Mouse (Mus musculus): ENCODE data around the gene Slc35f4. TPM values are rescaled to one million over a fixed set of nuclear protein-coding genes. Genes with fewer than 3 reads are reported as not detected.
"Not testable (repeated sequence)": the region's sequence is repeated elsewhere in the genome, so short reads cannot be mapped to it uniquely, and the experiment has no call there.

Slc35f4 gene
- polyA plus RNA-seq, 1 experiment from 2014 or later: 29.5 TPM

DNA sequence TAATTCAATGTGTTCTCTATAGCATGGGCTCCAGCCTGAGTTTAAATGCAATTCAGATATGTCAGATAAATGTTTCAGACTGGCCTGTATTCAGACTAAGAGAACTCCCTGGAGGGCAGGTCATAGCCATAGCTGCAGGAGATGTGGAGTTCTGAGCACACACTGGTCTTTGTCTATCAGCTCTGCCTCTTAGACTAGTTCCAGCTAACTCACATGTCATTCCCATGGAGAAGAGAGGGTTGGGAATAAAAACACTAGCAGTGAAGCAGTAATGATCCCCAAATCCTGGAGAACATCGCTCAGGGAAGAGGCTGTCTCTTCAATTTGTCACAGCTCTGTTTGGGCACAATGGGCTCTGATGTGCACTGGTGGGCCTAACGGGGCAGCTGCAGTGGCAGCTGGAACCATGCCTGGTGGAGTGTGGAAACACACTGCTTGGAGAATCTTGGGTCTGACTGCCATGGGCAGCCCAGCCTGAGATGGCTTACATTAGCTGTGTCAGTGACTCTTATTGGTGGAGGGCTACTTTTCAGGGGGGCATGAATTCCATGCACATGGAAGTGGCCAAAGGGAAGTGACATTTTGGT, 223.5 kb downstream of the Slc35f4 start:
- WGBS: 32% methylated on average over 2 of the region's 2 CpGs
- Histone ChIP-seq H3K9me3 (ENCODE audit: control insufficient read depth, low read length) (no peaks in the 10 kb centered on the region), H3K27me3 (replicated peaks; ENCODE audit: control insufficient read depth, insufficient read depth, low read length) (no peaks in the 10 kb centered on the region), H3K36me3 (ENCODE audit: control insufficient read depth, insufficient read depth, low read length) (no peaks in the 10 kb centered on the region), H3K4me3 (ENCODE audit: low read length) (no peak overlapping the region), H3K4me1 (ENCODE audit: control insufficient read depth, insufficient read depth, low read depth, low read length) (no peaks in the 10 kb centered on the region), H3K4me2 (ENCODE audit: low read length) (no peak overlapping the region), H3K9ac (ENCODE audit: low read depth, low read length) (no peak overlapping the region), H3K27ac (ENCODE audit: low read depth, low read length) (no peak overlapping the region)
- ATAC-seq: peak; percentile 50

DNA sequence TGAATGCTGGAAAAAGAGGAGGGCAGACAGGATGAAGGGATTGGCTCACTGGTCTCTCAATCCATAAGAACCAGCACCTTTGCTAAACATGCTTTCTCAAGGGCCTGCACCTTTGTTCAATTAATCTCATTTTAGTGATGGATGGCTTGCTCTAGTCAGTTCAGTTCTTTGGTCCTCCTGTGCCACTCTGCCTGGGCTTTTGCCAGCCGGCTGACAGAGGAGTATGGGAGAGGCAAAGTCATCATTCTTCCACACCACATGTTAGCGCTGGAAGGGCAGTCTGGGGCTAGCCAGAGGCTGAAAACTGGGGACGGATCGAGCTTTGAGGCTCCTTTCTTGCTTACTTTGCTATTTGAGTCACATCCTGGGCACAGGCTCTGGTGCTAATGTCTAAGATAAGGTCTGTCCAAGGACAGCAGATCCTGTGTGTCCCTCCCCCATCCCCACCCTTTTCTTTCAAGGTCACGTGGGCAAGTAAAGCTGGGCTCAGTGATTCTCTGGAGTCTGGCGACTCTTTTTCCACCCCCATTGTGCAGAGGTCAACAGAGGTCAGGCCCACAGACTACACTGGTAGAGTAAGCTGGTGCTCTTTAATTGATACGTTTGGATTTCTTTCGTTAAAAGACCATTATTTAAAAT, 224.7 kb downstream of the Slc35f4 start:
- Histone ChIP-seq H3K4me3 (ENCODE audit: low read length) (no peak overlapping the region), H3K27ac (ENCODE audit: low read depth, low read length) (no peak overlapping the region), H3K9me3 (ENCODE audit: control insufficient read depth, low read length) (no peaks in the 10 kb centered on the region), H3K27me3 (replicated peaks; ENCODE audit: control insufficient read depth, insufficient read depth, low read length) (no peaks in the 10 kb centered on the region), H3K4me1 (ENCODE audit: control insufficient read depth, insufficient read depth, low read depth, low read length) (no peaks in the 10 kb centered on the region), H3K4me2 (ENCODE audit: low read length) (no peak overlapping the region), H3K36me3 (ENCODE audit: control insufficient read depth, insufficient read depth, low read length) (no peaks in the 10 kb centered on the region), H3K9ac (ENCODE audit: low read depth, low read length) (no peak overlapping the region)
- WGBS: 31% methylated on average over 8 of the region's 8 CpGs
- ATAC-seq: peak; percentile 41; the same call in 1 of the 2 replicates

DNA sequence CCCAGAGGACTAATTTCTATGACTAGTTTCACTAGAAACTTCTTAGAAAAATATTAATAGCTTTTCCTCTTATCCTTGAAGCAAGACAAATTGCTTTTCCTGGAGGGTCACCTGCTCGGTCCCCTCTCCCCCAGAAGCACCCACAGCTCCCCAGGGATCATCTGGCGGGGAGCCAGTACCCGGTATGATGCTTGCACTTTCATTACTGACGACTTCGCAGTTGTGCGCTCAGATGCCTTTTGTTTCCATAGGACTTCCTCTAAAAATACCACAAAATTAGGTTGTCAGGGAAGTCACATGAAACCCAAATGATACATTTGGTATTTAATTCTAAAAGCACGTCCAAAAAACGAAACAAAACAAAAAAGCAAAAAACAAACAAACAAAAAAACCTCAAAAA, 225.5 kb downstream of the Slc35f4 start:
- Histone ChIP-seq H3K36me3 (ENCODE audit: control insufficient read depth, insufficient read depth, low read length) (no peaks in the 10 kb centered on the region), H3K9me3 (ENCODE audit: control insufficient read depth, low read length) (no peaks in the 10 kb centered on the region), H3K27ac (ENCODE audit: low read depth, low read length) (no peak overlapping the region), H3K9ac (ENCODE audit: low read depth, low read length) (no peak overlapping the region), H3K27me3 (replicated peaks; ENCODE audit: control insufficient read depth, insufficient read depth, low read length) (no peaks in the 10 kb centered on the region), H3K4me1 (ENCODE audit: control insufficient read depth, insufficient read depth, low read depth, low read length) (no peaks in the 10 kb centered on the region), H3K4me3 (ENCODE audit: low read length) (no peak overlapping the region), H3K4me2 (ENCODE audit: low read length) (no peak overlapping the region)
- no peak for ATAC-seq
- WGBS: 47% methylated on average over 8 of the region's 8 CpGs

DNA sequence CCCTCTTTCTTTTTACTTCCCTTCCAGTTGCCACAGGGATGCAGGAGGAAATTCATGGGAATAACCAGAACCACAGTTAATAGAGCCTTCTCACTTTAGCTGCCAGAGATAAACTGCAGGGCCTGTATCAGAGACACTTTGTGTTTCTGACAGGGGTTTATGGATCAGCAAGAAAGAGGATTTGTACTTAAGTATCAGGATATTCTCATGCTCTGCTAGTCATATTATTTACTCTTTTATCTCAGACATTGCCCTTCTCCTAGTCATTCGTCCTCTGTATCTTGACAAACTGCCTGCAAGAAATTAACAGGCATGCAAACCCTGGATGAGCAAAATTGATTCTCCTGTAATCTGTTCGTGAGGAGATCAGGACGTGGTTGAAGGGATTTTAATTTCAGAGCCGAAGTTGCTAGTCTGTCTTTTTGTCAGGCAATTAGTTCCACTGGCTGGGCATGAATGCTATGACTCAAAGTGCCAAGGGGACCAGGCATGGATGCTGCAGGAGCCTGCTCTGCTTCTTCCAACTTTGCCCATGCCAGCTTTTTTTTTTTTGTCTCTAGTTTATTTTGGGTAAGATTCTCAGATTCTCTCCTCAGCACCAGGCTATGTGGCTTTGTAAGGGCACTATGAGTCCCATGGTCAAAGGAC, 231.9 kb downstream of the Slc35f4 start:
- H3K9ac ChIP-seq (ENCODE audit: low read depth, low read length): no peak overlapping the region
- H3K4me3 ChIP-seq (ENCODE audit: low read length): no peak overlapping the region
- H3K27ac ChIP-seq (ENCODE audit: low read depth, low read length): peak overlapping the region; percentile 59
- H3K4me1 ChIP-seq (ENCODE audit: control insufficient read depth, insufficient read depth, low read depth, low read length): peaks cover 3% of the 10 kb centered on the region; the same call in 1 of the 2 replicates
- H3K9me3 ChIP-seq (ENCODE audit: control insufficient read depth, low read length): no peaks in the 10 kb centered on the region
- H3K36me3 ChIP-seq (ENCODE audit: control insufficient read depth, insufficient read depth, low read length): no peaks in the 10 kb centered on the region
- 16% methylated on average over 4 of the region's 4 CpGs for WGBS
- peak; percentile 94 for ATAC-seq
- H3K27me3 ChIP-seq (replicated peaks; ENCODE audit: control insufficient read depth, insufficient read depth, low read length): no peaks in the 10 kb centered on the region
- H3K4me2 ChIP-seq (ENCODE audit: low read length): no peak overlapping the region

DNA sequence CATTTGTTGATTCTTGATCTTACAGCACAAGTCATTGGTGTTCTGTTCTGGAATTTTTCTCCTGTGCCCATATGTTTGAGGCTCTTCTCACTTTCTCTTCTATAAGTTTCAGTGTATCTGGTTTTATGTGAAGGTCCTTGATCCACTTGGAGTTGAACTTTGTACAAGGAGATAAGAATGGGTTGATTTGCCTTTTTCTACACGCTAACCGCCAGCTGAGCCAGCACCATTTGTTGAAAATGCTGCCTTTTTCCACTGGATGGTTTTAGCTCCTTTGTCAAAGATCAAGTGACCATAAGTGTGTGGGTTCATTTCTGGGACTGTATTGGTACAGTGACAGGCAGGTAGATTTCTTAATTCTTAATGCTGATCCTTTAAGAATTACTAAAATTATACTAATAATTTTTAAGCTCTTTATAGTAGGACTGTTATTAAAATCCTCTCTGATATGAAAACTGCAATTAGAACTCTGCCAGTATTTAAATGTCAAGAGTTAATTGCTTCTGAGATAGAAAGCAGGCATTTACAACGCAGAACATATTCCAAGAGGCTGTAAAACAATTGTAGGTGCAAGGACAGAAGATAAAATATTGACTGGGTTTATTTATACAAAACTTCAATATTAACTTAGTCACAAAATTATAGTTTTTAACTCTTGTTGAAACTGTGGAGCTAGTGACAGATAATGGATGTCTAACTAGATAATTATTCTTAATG, 235.7 kb downstream of the Slc35f4 start:
- 85% methylated on average over 3 of the region's 3 CpGs for WGBS

DNA sequence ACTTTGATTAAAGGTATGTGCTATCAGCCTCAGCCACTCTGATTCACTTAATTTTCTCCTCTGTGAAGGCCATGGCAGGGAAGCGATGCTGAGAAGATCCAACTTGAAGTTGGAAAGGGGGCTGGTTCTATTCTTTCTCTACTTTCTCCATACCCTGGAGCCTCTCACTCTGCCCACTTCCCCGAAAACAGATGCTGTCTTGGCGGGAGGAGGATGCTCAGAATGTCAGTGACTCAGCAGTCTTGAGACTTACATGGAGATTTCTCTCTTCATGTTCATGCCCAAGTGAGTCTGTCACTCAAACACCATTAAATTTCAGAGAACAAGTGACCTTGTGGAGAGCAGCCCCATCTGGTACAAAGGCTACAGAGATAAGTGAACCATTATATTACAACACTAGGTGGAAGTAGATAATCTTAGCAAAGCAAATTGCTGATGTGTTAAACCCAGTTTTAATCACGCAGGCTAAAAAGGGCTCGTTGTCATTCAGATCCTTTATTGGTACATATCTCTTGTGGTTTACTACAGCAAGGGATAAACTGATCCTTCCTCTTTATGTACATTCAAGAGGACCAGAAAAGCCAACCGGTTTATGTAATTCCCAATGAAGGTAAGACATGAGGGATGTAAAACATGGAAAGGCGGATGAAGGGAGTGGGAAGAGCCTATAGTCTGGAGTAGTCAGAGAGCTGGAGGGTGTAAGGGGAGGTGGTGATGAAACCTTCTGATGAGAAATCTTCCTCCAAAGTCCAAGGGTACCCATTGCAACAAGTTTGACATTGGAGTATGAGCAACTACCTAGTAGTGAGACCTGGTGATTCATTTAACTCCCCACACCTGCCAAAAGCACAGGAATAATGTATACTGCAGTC, 241.8 kb downstream of the Slc35f4 start:
- Histone ChIP-seq H3K36me3 (ENCODE audit: control insufficient read depth, insufficient read depth, low read length) (no peaks in the 10 kb centered on the region), H3K27ac (ENCODE audit: low read depth, low read length) (no peak overlapping the region), H3K9ac (ENCODE audit: low read depth, low read length) (no peak overlapping the region), H3K4me1 (ENCODE audit: control insufficient read depth, insufficient read depth, low read depth, low read length) (no peaks in the 10 kb centered on the region), H3K4me2 (ENCODE audit: low read length) (no peak overlapping the region), H3K9me3 (ENCODE audit: control insufficient read depth, low read length) (no peaks in the 10 kb centered on the region), H3K27me3 (replicated peaks; ENCODE audit: control insufficient read depth, insufficient read depth, low read length) (no peaks in the 10 kb centered on the region), H3K4me3 (ENCODE audit: low read length) (no peak overlapping the region)
- ATAC-seq: no peak
- 84% methylated on average over 7 of the region's 7 CpGs for whole genome bisulfite sequencing

More for the DNA sequence above, 235.7 kb downstream of the Slc35f4 start:
- H3K27me3 ChIP-seq (replicated peaks; ENCODE audit: control insufficient read depth, insufficient read depth, low read length): no peaks in the 10 kb centered on the region
- H3K9ac ChIP-seq (ENCODE audit: low read depth, low read length): no peak overlapping the region
- no peak overlapping the region for H3K4me3 ChIP-seq (ENCODE audit: low read length)
- H3K9me3 ChIP-seq (ENCODE audit: control insufficient read depth, low read length): no peaks in the 10 kb centered on the region
- H3K27ac ChIP-seq (ENCODE audit: low read depth, low read length): no peak overlapping the region
- H3K4me1 ChIP-seq (ENCODE audit: control insufficient read depth, insufficient read depth, low read depth, low read length): peaks cover 3% of the 10 kb centered on the region; the same call in 1 of the 2 replicates
- H3K4me2 ChIP-seq (ENCODE audit: low read length): no peak overlapping the region
- H3K36me3 ChIP-seq (ENCODE audit: control insufficient read depth, insufficient read depth, low read length): no peaks in the 10 kb centered on the region
- no peak for ATAC-seq

DNA sequence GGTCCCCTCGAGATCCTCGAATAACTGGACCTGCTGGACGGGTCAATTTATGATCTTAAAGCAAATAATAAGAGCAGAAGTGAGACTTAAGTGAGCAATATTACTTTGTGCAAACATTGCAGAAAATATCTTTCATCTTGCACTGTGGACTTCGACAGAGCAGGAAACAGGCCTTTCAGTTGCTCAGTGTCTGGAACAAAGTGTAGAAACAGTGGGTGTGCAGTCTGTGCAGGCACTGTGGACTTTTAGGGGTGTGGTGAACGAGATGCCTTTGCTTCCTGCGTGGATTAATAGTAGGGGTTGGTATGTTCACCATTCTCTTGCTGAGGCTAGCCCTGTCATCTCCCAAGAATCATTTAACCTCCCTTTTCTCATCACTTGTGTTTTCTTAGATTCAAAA, 247.0 kb downstream of the Slc35f4 start:
- Histone ChIP-seq H3K4me1 (ENCODE audit: control insufficient read depth, insufficient read depth, low read depth, low read length) (no peaks in the 10 kb centered on the region), H3K36me3 (ENCODE audit: control insufficient read depth, insufficient read depth, low read length) (no peaks in the 10 kb centered on the region), H3K9me3 (ENCODE audit: control insufficient read depth, low read length) (no peaks in the 10 kb centered on the region), H3K27ac (ENCODE audit: low read depth, low read length) (no peak overlapping the region), H3K4me2 (ENCODE audit: low read length) (no peak overlapping the region), H3K9ac (ENCODE audit: low read depth, low read length) (no peak overlapping the region), H3K27me3 (replicated peaks; ENCODE audit: control insufficient read depth, insufficient read depth, low read length) (no peaks in the 10 kb centered on the region), H3K4me3 (ENCODE audit: low read length) (no peak overlapping the region)
- 84% methylated on average over 6 of the region's 6 CpGs for WGBS
- no peak for ATAC-seq

DNA sequence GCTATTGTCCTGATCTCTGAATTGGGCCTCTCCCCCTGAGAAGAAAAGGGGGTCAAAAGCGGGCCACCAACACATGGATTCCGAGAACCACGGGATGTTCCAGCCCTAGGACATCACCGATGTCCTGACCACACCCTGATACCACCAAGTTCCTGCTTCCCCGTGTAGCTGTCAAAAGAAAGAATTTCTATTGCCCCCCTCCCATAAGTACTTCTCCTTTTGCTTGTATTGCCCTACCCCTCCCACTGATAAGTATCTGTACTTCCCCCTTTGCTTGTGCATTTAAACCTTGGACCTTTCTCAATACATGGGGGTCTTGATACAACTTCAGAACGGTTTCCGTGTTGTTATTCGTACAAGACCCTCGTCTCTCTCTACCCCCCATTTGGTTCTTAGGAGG, 247.4 kb downstream of the Slc35f4 start:
- not testable (repeated sequence) for H3K4me3 ChIP-seq (ENCODE audit: low read length); H3K4me2 ChIP-seq (ENCODE audit: low read length); H3K27me3 ChIP-seq (replicated peaks; ENCODE audit: control insufficient read depth, insufficient read depth, low read length); H3K27ac ChIP-seq (ENCODE audit: low read depth, low read length); H3K9me3 ChIP-seq (ENCODE audit: control insufficient read depth, low read length); ATAC-seq; H3K4me1 ChIP-seq (ENCODE audit: control insufficient read depth, insufficient read depth, low read depth, low read length); H3K9ac ChIP-seq (ENCODE audit: low read depth, low read length); H3K36me3 ChIP-seq (ENCODE audit: control insufficient read depth, insufficient read depth, low read length)
- WGBS: 88% methylated on average over 9 of the region's 9 CpGs
